Mouse (Mus musculus) kidney, embryonic 15.5 days (tissue): ENCODE measurements around the gene Gpr55. TPM values are rescaled to one million over a fixed set of nuclear protein-coding genes. Genes with fewer than 3 reads are reported as not detected.

ENCODE experiments used
- ATAC-seq: fragments of 200-750 bp; cut with Nextera tagmentation; replicated peaks from 2 replicates; pipeline ENCODE4 v1.8.0; 2017; ENCODE audit warnings: moderate TSS enrichment; ENCODE audit not compliant: low FRiP score
- H3K27ac ChIP-seq: fragments of 300-500 bp; sonication (generic); 2 replicates; pipeline ENCODE4 v1.5.1; 2015; ENCODE audit warnings: mild to moderate bottlenecking, inconsistent platforms
- H3K27me3 ChIP-seq: fragments of 300-500 bp; sonication (generic); 2 replicates; pipeline ENCODE4 v1.6.1; 2015; ENCODE audit warnings: inconsistent platforms
- H3K36me3 ChIP-seq: fragments of 300-500 bp; sonication (generic); 2 replicates; pipeline ENCODE4 v1.6.1; 2015; ENCODE audit warnings: inconsistent platforms
- H3K4me1 ChIP-seq: fragments of 300-500 bp; sonication (generic); 2 replicates; pipeline ENCODE4 v1.6.1; 2015; ENCODE audit warnings: inconsistent platforms
- H3K4me2 ChIP-seq: fragments of 300-500 bp; sonication (generic); 2 replicates; pipeline ENCODE4 v1.6.1; 2015; ENCODE audit warnings: moderate library complexity, mild to moderate bottlenecking, inconsistent platforms
- H3K4me3 ChIP-seq: fragments of 300-500 bp; sonication (generic); replicated peaks from 2 replicates; pipeline ENCODE4 v1.5.1; 2015; ENCODE audit warnings: mild to moderate bottlenecking, inconsistent platforms
- H3K9ac ChIP-seq: fragments of 300-500 bp; sonication (generic); 2 replicates; pipeline ENCODE4 v1.6.1; 2015; ENCODE audit warnings: mild to moderate bottlenecking, inconsistent platforms
- H3K9me3 ChIP-seq: fragments of 300-500 bp; sonication (generic); replicated peaks from 2 replicates; pipeline ENCODE4 v1.6.1; 2016; ENCODE audit warnings: inconsistent platforms
- WGBS: fragments of 180-500 bp; shearing (Covaris S2); methylation state at CpG from one replicate; pipeline ENCODE4 v1.1.7; 2015; ENCODE audit warnings: mixed read lengths; 5-methylcytosine and 5-hydroxymethylcytosine counted together
- polyA plus RNA-seq: library from polyadenylated mRNA; unstranded; fragments of >200 nt; fragmentation: Nextera tagmentation; extraction: Ambion mirVana; gene quantifications from 2 replicates; pipeline ENCODE4 v1.2.1, GENCODE M21; 2015

Gene Gpr55
- polyA plus RNA-seq, 1 experiment from 2014 or later, result 0.04 TPM

- 70% methylated on average over 5 of the region's 5 CpGs for WGBS
- Histone ChIP-seq H3K27ac (no peak overlapping the region), H3K4me1 (0 out of 2 replicates have a peak, but pooled peaks cover 6% of the 10 kb centered on the region), H3K9me3 (no peaks in the 10 kb centered on the region), H3K27me3 (no peaks in the 10 kb centered on the region), H3K36me3 (no peaks in the 10 kb centered on the region), H3K9ac (no peak overlapping the region), H3K4me2 (no peak overlapping the region), H3K4me3 (no peak overlapping the region)
- no peak for ATAC-seq
Measured at GRCm38 (mm10) chr1:85957290-85957689, 3.5 kb downstream of the Gpr55 start.

DNA sequence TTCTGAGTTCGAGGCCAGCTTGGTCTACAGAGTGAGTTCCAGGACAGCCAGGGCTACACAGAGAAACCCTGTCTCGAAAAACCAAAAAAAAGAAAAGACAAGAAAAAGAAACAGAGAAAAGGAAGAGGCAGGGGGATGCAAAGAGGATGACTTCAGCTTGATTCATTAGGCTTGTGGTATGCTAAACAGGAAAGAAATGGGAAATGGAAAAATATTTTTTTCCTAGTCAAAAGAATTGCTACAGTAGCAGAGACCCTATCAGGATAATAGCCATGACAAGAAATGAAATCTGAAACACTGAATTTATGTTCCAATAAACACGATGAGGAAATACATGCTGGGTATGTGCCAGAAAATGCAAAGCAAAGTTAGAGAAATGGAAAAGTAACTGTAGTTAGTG is 5.7 kb downstream of the Gpr55 start:
- no peak for ATAC-seq
- H3K27ac ChIP-seq, result no peak overlapping the region
- no peak overlapping the region for H3K9ac ChIP-seq
- 0 out of 2 replicates have a peak, but pooled peaks cover 6% of the 10 kb centered on the region for H3K4me1 ChIP-seq
- no peaks in the 10 kb centered on the region for H3K36me3 ChIP-seq
- H3K4me3 ChIP-seq, result no peak overlapping the region
- H3K9me3 ChIP-seq, result no peaks in the 10 kb centered on the region
- H3K4me2 ChIP-seq, result no peak overlapping the region
- no peaks in the 10 kb centered on the region for H3K27me3 ChIP-seq
- WGBS, result 66% methylated on average over 3 of the region's 3 CpGs

DNA sequence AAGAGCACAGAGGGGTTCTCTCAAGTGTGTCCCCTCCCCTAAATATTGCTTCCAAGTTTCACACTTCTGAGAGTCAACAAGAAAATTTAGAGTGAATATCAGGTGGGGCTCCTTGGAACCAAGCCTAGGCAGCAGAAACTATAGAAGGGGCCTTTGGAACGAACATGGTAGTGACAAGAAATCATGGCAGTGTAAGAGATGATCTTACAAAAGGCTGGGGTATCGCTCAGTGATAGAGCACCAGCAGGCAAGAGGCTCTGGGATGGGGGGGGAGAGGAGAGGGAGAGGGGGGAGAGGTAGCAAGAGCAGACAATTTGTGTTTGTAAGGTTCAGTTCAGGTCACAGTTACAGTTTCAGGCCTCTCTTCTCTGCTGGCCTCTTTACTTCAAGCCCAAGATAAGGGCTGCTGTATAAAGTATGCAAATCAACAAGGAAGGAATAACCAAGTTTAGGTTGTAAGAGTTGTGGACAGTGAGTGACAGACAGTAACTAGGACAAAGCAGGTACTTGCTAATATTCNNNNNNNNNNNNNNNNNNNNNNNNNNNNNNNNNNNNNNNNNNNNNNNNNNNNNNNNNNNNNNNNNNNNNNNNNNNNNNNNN is 11.6 kb downstream of the Gpr55 start:
- Histone ChIP-seq H3K27me3 (no peaks in the 10 kb centered on the region), H3K27ac (no peak overlapping the region), H3K9me3 (no peaks in the 10 kb centered on the region), H3K4me3 (no peak overlapping the region), H3K36me3 (no peaks in the 10 kb centered on the region), H3K4me1 (no peaks in the 10 kb centered on the region), H3K9ac (no peak overlapping the region), H3K4me2 (no peak overlapping the region)
- no peak for ATAC-seq
- WGBS, result 77% methylated on average over 2 of the region's 2 CpGs

- 84% methylated on average over 8 of the region's 8 CpGs for WGBS
- H3K4me2 ChIP-seq, result no peak overlapping the region
- 0 out of 2 replicates have a peak, but pooled peaks cover 4% of the 10 kb centered on the region for H3K4me1 ChIP-seq
- no peaks in the 10 kb centered on the region for H3K9me3 ChIP-seq
- no peak overlapping the region for H3K27ac ChIP-seq
- no peaks in the 10 kb centered on the region for H3K27me3 ChIP-seq
- no peak for ATAC-seq
- no peak overlapping the region for H3K9ac ChIP-seq
- H3K4me3 ChIP-seq, result no peak overlapping the region
- H3K36me3 ChIP-seq, result no peaks in the 10 kb centered on the region
Measured at GRCm38 (mm10) chr1:85942318-85942717, 18.5 kb downstream of the Gpr55 start.

- Histone ChIP-seq H3K4me2 (no peak overlapping the region), H3K9me3 (no peaks in the 10 kb centered on the region), H3K9ac (no peak overlapping the region), H3K4me3 (no peak overlapping the region), H3K27ac (no peak overlapping the region), H3K4me1 (peaks cover 41% of the 10 kb centered on the region), H3K36me3 (no peaks in the 10 kb centered on the region), H3K27me3 (no peaks in the 10 kb centered on the region)
- WGBS, result 47% methylated on average over 1 of the region's 1 CpGs
- ATAC-seq, result no peak
Measured at GRCm38 (mm10) chr1:85937323-85937722, 23.5 kb downstream of the Gpr55 start.

DNA sequence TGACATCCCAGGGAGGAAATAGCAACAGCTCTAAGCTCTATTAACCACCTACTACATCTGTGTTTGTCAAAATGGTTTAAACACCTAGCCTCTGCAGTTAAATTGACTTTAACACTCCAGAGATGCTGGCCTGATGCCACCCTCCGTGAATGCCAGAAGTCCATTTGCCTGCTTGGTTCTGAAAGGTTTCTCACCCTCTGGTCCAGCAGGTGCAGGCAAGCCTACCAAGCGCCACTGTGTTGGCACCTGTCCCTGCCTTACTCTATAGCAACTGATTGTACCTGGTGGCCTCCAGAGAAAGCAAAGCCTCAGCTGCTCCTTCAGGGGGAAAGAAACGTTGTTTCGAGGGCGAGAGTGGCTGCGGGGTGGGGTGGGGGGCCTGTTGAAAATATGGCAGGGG is 24.5 kb downstream of the Gpr55 start:
- Histone ChIP-seq H3K36me3 (no peaks in the 10 kb centered on the region), H3K4me3 (no peak overlapping the region), H3K27me3 (no peaks in the 10 kb centered on the region), H3K4me1 (peaks cover 43% of the 10 kb centered on the region), H3K27ac (no peak overlapping the region), H3K9me3 (no peaks in the 10 kb centered on the region), H3K4me2 (no peak overlapping the region), H3K9ac (no peak overlapping the region)
- 53% methylated on average over 6 of the region's 6 CpGs for WGBS
- ATAC-seq, result no peak

- ATAC-seq, result no peak
- no peak overlapping the region for H3K9ac ChIP-seq
- no peak overlapping the region for H3K4me2 ChIP-seq
- no peak overlapping the region for H3K4me3 ChIP-seq
- no peaks in the 10 kb centered on the region for H3K27me3 ChIP-seq
- H3K4me1 ChIP-seq, result peaks cover 43% of the 10 kb centered on the region
- H3K36me3 ChIP-seq, result no peaks in the 10 kb centered on the region
- H3K9me3 ChIP-seq, result no peaks in the 10 kb centered on the region
- no peak overlapping the region for H3K27ac ChIP-seq
- WGBS, result 62% methylated on average over 8 of the region's 8 CpGs
Measured at GRCm38 (mm10) chr1:85935148-85935852, 25.5 kb downstream of the Gpr55 start.

- H3K9ac ChIP-seq, result no peak overlapping the region
- H3K27ac ChIP-seq, result peak overlapping the region; percentile 90
- no peak for ATAC-seq
- no peaks in the 10 kb centered on the region for H3K9me3 ChIP-seq
- H3K36me3 ChIP-seq, result no peaks in the 10 kb centered on the region
- 13% methylated on average over 7 of the region's 7 CpGs for WGBS
- no peak overlapping the region for H3K4me2 ChIP-seq
- H3K4me1 ChIP-seq, result peaks cover 43% of the 10 kb centered on the region
- no peak overlapping the region for H3K4me3 ChIP-seq
- no peaks in the 10 kb centered on the region for H3K27me3 ChIP-seq
Measured at GRCm38 (mm10) chr1:85934560-85934959, 26.2 kb downstream of the Gpr55 start.

DNA sequence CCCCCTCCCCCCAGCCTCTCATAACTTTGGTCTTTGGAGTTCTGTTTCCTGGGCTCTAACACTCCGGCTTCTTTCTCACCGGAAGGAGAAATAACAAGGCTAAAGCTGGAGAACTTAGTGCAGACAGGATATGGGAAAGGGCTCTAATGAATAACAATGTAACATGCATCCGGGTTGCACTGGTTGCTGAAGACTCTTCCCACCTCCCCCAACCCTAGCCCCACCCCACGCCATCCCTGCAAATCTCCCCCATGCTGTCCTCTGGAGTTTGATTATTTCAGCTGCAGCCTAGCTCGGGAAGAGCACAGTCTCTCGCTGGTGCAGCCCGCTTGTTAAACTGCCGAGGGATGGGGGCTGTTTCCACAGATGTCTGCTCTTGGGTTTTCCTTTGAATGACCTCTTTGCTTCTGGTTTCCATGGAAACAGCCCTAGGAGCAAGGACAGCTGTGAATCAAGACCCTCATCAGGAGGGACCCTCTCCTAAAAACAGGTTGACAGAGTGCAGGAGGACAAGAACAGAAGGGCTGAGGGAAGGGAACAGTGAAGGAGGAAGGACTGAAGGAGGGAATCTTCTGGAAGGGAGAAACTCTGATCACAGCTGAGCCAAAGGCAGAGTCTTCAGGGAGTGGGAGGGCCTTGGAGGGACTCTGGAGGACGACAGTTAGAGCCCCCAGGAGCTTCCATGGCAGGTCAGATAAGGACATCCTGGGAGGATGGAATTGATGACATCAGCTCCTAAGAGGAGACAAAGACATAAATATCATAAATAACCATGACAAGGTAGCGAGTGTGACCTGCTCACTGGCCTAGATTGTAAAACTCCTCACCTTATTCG is 27.0 kb downstream of the Gpr55 start:
- Histone ChIP-seq H3K9ac (no peak overlapping the region), H3K27me3 (no peaks in the 10 kb centered on the region), H3K36me3 (no peaks in the 10 kb centered on the region), H3K9me3 (no peaks in the 10 kb centered on the region), H3K27ac (peak overlapping the region; percentile 90), H3K4me2 (peak overlapping the region; percentile 43), H3K4me3 (peak overlapping the region; percentile 3; the same call in 1 of the 2 replicates), H3K4me1 (peaks cover 49% of the 10 kb centered on the region)
- 5% methylated on average over 11 of the region's 11 CpGs for WGBS
- ATAC-seq, result peak; percentile 74

DNA sequence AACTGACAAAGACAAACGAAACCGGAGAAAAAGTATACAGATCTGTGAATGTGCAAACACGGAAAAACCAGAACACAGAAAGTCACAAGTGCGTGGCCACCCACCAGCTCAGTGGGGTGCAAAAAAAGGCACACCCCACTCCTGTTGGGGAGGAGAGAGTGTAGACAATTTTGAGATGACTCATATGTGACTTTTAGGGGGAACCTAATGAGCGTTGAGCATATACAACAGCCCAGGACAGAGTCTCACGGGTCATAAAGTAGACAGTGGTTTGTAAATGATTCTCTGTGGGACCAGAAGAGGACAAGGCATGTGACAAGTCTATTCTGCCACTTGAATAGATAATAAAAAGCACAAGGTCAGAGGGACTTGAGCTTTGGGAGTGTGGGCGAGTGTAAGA is 27.6 kb downstream of the Gpr55 start:
- peak; percentile 78 for ATAC-seq
- WGBS, result 9% methylated on average over 7 of the region's 7 CpGs
- H3K27ac ChIP-seq, result peak overlapping the region; percentile 90
- peak overlapping the region; percentile 3; the same call in 1 of the 2 replicates for H3K4me3 ChIP-seq
- H3K27me3 ChIP-seq, result no peaks in the 10 kb centered on the region
- H3K4me2 ChIP-seq, result peak overlapping the region; percentile 43
- no peak overlapping the region for H3K9ac ChIP-seq
- H3K4me1 ChIP-seq, result peaks cover 55% of the 10 kb centered on the region
- H3K9me3 ChIP-seq, result no peaks in the 10 kb centered on the region
- no peaks in the 10 kb centered on the region for H3K36me3 ChIP-seq

DNA sequence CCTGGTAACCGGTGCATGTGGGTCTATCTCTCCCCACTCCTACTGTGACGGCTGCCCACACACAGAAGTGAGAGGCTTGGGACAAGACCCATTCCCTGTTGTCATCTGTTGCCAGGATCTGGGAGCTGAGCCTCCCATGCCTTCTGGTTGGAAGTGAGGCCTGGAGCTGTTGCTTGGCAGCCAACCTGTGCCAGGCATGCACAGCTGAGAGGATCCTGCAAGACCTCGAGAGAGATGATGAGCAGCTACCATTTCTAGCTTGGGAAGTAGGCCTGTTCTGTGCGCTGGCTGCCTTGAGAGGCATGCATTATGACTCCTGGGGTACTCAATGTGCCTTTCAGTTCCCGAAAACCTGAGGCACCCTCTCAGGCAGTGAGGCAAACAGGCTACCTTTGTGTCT is 29.6 kb downstream of the Gpr55 start:
- ATAC-seq, result no peak
- Histone ChIP-seq H3K36me3 (no peaks in the 10 kb centered on the region), H3K4me1 (peaks cover 49% of the 10 kb centered on the region), H3K9ac (no peak overlapping the region), H3K4me3 (no peak overlapping the region), H3K9me3 (no peaks in the 10 kb centered on the region), H3K4me2 (no peak overlapping the region), H3K27ac (no peak overlapping the region), H3K27me3 (no peaks in the 10 kb centered on the region)
- 84% methylated on average over 5 of the region's 5 CpGs for WGBS

DNA sequence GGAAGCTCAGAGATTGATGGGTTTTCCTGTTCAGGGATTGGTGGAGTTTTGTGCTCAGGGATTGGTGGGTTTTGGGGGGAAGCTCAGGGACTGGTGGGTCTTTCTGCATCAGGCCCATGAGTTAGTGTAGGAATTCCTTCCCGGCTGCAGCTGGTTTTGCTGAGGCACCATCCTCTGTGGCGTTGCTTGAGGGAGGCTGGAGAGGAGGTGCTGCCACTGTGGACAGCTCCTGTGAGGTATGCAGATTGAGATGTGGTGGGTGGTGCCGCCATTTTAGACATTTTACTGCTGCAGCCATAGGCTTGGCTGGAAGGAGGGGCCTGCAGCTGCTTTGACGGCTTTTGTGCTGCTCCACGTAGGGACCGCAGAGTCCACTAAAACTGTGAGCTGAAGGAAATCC is 31.4 kb downstream of the Gpr55 start:
- no peak overlapping the region for H3K4me2 ChIP-seq
- WGBS, result 79% methylated on average over 6 of the region's 6 CpGs
- H3K4me3 ChIP-seq, result no peak overlapping the region
- peak overlapping the region; percentile 61; the same call in 1 of the 2 replicates for H3K27ac ChIP-seq
- no peaks in the 10 kb centered on the region for H3K27me3 ChIP-seq
- peaks cover 41% of the 10 kb centered on the region for H3K4me1 ChIP-seq
- ATAC-seq, result no peak
- no peaks in the 10 kb centered on the region for H3K36me3 ChIP-seq
- no peaks in the 10 kb centered on the region for H3K9me3 ChIP-seq
- no peak overlapping the region for H3K9ac ChIP-seq
